Mouse (Mus musculus) mouse trophoblast stem cell (cell line): ENCODE measurements around the gene Hoxc6.

Experiments used
- in situ Hi-C, 2 experiments: fragments of 300-500 bp; cut with MseI, MboI; formaldehyde crosslinking; loops; 2 replicates in 1 of 2; 3 replicates in 1 of 2; pipeline ENCODE4 v1.15.1; 2025

The Hoxc6 gene

DNA sequence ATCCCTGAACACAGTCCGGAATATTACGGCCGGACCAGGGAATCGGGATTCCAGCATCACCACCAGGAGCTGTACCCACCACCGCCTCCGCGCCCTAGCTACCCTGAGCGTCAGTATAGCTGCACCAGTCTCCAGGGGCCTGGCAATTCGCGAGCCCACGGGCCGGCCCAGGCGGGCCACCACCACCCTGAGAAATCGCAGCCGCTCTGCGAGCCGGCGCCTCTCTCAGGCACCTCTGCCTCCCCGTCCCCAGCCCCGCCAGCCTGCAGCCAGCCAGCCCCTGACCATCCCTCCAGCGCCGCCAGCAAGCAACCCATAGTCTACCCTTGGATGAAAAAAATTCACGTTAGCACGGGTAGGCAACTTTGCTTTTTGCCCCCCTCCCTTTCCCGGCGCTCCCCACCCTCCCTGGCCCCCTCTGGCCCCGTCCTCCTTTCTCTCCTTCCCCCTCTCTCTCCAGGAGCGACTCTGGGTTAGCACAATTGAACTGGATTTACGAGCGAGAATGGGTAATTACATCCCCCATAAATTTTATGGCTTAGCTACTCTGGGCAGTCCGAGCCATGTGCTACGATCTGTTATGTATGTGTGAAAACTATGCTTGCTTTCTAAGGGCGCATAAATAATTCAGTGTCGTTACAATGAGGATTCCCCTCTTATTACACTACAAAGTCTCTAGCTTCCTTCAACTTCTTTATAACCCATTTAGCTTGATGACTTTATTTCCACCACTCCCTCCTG, 36.9 kb downstream of the Hoxc6 start:
- in situ Hi-C loops, result no loop called here

DNA sequence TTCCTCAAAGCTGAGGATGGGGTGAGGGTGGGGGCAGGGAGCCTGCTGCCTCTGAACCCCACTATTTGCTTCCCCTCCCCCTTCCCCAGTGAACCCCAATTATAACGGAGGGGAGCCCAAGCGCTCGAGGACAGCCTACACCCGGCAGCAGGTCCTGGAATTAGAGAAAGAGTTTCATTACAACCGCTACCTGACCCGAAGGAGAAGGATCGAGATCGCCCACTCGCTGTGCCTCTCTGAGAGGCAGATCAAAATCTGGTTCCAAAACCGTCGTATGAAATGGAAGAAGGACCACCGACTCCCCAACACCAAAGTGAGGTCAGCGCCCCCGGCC, 37.5 kb downstream of the Hoxc6 start:
- in situ Hi-C loops, result no loop called here

- in situ Hi-C loops, result no loop called here
Measured at GRCm38 (mm10) chr15:103037579-103037978, 39.5 kb downstream of the Hoxc6 start.

- in situ Hi-C loops, result no loop called here
Measured at GRCm38 (mm10) chr15:103038701-103039480, 40.8 kb downstream of the Hoxc6 start.

DNA sequence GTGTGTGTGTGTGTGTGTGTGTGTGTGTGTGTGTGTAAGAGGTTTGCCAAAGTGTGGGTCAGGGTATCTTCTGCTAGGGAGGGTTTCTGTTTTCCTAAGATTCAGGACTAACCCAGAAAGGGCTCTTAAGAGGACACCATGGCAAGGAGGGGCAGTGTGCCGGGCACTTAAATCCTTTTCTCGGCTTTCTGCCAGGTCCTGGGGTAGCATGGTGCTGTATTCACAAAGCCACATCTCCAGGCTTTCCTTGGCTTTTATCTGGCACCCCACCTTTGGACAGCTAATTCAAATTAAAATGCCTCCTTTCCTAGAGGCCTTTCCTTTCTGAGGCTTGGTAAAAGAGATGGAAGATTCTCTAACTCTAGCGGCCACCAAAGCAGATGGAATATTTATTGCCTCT, 41.6 kb downstream of the Hoxc6 start:
- in situ Hi-C loops, result no loop called here

- in situ Hi-C loops, result no loop called here
Measured at GRCm38 (mm10) chr15:103040601-103041000, 42.5 kb downstream of the Hoxc6 start.

DNA sequence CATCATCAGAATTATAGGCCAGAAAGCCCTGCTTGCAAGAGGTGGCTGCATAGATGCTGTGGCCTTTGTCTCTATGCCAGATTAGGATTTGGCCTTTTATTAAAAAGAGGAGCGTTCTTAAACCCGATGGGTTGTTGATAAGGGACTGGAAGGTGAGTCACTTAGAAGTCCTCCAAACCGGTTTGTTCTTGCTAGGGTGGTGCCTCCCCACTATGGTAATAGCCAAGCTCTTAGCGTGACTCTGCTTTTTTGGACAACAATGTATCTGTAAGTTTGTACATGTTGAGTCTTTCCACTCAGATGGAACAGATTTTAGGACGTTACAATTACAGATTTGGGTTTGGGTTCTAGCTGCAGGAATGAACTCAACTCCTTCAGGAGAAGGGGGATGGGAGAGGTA, 43.6 kb downstream of the Hoxc6 start:
- in situ Hi-C loops, result no loop called here

DNA sequence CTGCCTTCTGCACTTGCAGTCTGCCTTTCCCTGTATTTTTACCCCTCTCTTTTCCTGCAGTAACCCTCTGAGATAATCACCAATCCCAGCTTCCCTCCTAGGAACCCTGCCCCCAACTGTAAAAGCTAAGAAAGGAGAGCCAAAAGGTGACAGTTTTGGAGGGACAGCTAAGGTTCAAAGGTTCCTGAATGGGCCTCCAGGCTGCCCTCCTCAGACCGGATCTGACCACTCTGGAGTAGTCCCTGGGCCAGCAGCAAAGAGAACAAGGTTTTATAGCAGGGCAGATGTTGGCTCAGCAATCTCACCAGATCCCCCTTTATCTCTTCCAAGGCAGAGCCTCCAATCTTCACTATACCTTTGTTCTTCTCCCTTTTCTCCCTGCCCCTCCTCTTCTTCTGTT, 44.2 kb downstream of the Hoxc6 start:
- in situ Hi-C loops, result no loop called here

DNA sequence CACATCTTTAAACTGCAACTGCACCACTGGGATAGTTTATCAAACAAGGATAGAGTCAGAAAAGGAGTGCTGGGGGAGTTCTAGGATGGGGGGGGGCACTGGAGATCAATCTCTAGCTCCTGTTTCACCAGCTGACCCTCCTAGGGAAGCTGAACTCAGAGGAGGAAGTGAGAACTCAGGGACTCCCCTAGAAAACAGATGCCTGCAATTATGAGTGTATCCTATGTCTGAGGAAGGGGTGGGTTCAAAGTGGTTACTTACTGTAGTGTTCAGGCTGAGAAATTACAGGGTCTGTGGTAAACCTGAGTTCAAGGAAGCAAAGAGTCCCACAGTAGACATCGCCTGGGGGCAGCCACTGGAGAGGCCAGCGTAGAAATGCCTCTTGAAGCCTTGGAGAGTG, 53.6 kb downstream of the Hoxc6 start:
- in situ Hi-C loops, result no loop called here

GRCm38 (mm10) chr15:103053210-103053609, 55.2 kb downstream of the Hoxc6 start:
- in situ Hi-C loops, result no loop called here

DNA sequence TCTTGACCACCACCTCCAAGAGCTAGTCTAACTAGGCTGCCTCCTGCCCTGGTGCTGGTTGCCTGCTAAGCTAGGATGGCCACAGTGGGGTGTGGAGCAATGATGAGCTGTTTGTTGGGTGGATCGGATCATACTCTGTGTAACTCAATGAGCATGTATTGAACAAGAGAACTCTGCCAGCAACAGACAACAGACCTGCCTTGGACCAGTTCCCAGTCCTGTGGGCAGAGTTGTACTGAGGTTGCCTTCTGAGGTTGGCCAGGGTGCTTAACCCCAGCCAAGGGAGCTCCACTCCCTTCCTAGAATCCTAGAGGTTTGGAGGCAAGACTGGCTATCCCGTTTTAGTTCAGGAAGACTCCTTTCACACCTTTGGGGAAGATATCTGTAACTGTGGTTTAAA, 58.3 kb downstream of the Hoxc6 start:
- in situ Hi-C loops, result no loop called here

DNA sequence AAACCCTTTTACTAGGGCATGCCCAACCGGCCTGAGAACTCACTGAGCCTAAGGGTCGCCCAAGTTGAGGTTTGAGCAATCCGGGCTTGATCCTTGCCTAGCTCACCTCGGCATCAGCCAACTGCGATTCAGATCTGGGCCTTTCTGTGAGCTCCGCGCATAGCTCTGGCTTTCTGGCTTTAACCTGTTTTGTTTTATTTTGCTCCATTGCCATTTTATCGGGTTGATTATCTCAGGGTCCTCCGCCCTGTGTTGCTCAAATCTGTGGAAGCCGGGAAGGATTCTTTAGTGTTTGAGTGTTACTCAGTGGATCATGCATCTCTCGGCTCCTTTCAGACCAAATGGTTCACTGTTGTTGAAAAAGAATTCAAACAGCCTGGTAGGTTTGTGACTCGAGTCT, 60.7 kb downstream of the Hoxc6 start:
- in situ Hi-C loops, result no loop called here

DNA sequence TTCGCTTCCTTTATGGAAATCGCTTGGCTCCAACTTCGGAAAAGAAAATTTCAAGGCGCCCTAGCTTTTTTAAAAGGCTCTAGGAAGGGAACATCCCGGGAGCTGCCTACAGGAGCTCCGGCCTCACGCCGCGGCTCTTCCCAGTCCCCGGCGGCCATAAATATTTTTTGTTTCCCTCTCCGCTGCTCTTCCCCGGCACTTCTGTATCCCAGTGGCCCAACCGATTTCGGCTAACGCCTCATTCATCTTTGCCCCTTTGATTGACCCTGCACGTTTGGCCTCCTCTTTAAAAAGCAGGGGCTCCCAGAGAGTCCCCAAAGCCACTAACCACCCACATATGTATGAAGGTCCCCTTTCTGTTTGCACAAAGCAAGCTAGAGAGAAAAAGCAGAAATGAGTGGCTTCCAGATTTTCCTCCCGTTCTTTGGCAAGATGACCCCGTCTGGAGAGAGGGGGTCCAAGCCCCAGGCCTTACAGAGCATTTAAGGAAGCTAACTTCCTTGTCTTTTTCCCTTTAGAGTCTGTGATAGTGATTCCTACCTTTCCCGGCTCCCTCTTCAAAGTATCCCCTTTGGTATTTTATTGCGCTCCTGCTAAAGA, 61.4 kb downstream of the Hoxc6 start:
- in situ Hi-C loops, result no loop called here

DNA sequence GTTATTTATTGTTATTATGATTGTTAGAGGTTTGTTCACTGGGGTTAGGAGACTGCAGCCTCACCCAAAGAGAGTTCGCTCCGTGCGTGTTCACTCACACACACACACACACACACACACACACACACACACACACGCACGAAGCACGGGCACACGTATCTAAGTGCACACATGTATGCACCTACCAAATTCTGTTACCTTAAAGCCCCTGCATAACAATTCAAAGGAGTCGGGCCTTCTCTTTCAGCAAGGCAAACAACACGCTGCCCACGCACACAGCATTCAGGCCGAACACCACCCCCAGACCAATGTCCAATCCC, 61.9 kb downstream of the Hoxc6 start:
- in situ Hi-C loops, result no loop called here

GRCm38 (mm10) chr15:103060341-103061130, 62.5 kb downstream of the Hoxc6 start:
- in situ Hi-C loops, result no loop called here

- in situ Hi-C loops, result no loop called here
Measured at GRCm38 (mm10) chr15:103061131-103061825, 63.2 kb downstream of the Hoxc6 start.
